Mouse (Mus musculus): ENCODE measurements around the gene Cabin1. TPM values are rescaled to one million over a fixed set of nuclear protein-coding genes. Genes with fewer than 3 reads are reported as not detected.

Cabin1 gene
- total RNA-seq, 2 experiments from 2014 or later, result 66.4 to 85.5 TPM

DNA sequence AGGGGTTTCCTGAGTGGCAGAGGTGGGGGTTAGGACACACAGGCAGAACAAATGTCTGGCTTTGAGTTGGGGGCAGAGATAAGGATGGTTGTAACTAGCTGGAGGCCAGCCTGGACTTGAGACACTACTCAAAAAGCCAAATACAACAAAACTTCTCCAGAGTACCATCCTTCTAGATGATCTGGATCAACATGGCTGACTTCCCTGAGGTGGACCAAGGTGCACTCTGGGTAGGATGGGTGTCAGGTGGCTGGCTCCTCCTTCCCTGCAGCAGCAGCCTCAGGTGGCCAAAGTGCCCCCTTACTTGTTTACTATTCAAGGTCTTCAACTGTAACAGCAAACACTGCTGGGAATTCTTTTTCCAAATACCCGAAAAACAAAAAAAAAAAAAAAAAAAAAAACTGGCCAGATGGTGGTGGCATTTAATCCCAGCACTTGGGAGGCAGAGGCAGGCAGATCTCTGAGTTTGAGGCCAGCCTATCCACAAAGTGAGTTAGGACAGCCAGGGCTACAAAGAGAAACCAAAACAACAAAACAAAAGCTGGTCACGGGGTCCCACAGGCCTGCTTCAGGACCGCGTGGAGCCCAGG is 114.6 kb downstream of the Cabin1 start:
- intact Hi-C loops (cut with DNase I), result no loop called here

GRCm38 (mm10) chr10:75649001-75649400 is 115.1 kb downstream of the Cabin1 start:
- no peak for DNase-seq (ENCODE audit: low spot score in 2 of 2)
- intact Hi-C loops (cut with DNase I), result no loop called here

More for the DNA sequence above, 114.6 kb downstream of the Cabin1 start:
- DNase-seq (ENCODE audit: low spot score in 2 of 2), result no peak

- intact Hi-C loops (cut with DNase I), result no loop called here
- no peak for DNase-seq (ENCODE audit: low spot score in 2 of 2)
Observed at GRCm38 (mm10) chr10:75648091-75648490, 116.0 kb downstream of the Cabin1 start.

GRCm38 (mm10) chr10:75647362-75647761 is 116.8 kb downstream of the Cabin1 start:
- DNase-seq (ENCODE audit: low spot score in 2 of 2), result peak in 1 of 2 experiments; percentile 46
- intact Hi-C loops (cut with DNase I), result no loop called here

- no peak for DNase-seq (ENCODE audit: low spot score in 2 of 2)
Observed at GRCm38 (mm10) chr10:75646406-75646805, 117.7 kb downstream of the Cabin1 start.

DNA sequence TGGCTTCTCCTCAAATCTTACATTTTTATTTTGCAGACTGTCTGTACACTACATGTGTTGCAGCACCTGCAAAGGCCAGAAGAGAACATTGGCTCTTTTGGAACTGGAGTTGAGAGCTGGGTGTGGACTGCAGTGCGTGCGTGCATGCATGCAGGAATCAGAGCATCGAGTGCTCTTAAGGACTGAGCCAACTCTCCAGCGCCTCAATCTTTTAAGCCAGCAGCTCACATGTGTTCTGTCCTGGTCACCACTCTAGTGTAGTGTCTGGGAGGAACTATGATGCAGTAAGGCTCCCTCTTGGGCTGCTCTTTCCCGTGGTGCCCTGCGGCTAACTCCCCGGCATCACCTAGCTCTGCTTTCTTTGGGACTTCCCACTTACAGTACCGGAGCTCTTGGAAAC is 118.5 kb downstream of the Cabin1 start:
- no peak for DNase-seq (ENCODE audit: low spot score in 2 of 2)

More at GRCm38 (mm10) chr10:75646406-75646805, 117.7 kb downstream of the Cabin1 start:
- intact Hi-C loops (cut with DNase I), result no loop called here

DNA sequence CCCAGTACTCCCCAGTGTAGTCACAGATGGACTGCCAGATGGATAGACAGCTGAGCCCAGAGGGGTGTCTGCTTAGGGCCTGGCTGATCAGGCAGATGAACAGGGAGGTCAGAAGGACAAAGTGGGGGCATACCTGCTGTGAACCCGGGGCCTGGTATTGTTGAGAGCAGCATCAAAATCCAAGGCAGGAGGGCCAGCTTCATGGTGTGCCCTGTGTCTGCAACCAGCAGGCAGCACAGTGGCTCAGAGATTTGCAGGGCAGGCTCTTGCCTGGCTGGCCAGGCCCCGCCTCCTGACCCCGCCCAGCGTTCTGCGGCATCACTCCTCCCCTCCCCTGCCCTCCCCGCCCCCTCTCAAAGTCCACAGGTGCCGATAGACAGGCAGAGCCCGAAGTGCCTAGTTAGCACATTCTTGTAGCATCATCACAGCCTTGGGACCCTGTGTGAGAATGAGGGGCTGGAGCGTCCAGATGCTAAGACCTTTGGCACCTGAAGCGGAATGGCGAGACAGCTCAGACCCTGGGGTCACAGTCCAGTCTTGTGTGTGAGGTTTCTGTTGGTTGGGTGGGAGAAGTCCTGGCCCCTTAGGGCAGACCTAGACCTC is 120.3 kb downstream of the Cabin1 start, which contains the start of gene Susd2:
Gene Susd2 (minus strand): TSS at position 268 of the 603 bp plus-strand sequence.
- intact Hi-C loops (cut with DNase I), result no loop called here
- peak in 1 of 2 experiments; percentile 31 for DNase-seq (ENCODE audit: low spot score in 2 of 2)

More for the DNA sequence above, 118.5 kb downstream of the Cabin1 start:
- intact Hi-C loops (cut with DNase I), result no loop called here

DNA sequence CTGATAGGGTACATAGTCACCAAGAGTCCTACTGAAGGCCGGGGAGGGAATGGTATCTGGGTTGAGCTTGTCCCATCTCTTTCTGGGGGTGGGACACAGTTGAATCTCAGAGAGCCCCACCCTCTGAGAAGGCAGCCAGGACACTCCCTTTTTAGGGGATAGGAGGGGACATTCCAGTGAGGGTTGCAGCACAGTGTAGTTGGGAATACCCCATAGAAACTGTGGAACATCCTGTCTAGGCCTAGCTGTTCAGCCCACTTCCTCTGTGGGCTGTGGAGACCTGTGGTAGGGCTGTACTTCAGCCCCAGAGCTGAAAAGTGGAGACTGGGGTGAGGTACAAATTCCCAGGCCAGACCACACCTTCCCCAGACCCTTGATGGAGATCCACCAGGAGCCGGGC is 121.2 kb downstream of the Cabin1 start:
- peak in 1 of 2 experiments; percentile 3 for DNase-seq (ENCODE audit: low spot score in 2 of 2)
- intact Hi-C loops (cut with DNase I), result no loop called here

DNA sequence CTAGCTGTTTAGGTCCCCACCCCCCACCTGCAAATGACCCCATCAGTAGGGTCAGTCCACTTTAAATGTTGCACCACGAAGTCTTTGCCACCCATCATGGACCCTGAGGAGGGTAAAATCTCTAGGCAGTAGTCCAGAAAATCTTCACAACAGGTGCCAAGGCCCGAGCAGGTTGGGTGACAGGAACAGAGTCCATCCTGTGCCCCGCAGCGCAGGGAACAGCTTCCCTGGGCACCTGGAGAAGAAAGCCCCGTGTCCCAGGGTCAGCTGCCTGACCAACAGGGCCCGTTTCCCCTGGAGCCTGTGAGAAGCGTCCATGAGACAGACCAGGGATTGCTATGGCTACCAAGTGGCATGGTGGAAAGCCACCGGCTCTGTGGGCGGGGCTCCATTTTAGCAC is 121.7 kb downstream of the Cabin1 start:
- DNase-seq (ENCODE audit: low spot score in 2 of 2), result peak in 1 of 2 experiments; percentile 2
- intact Hi-C loops (cut with DNase I), result no loop called here

DNA sequence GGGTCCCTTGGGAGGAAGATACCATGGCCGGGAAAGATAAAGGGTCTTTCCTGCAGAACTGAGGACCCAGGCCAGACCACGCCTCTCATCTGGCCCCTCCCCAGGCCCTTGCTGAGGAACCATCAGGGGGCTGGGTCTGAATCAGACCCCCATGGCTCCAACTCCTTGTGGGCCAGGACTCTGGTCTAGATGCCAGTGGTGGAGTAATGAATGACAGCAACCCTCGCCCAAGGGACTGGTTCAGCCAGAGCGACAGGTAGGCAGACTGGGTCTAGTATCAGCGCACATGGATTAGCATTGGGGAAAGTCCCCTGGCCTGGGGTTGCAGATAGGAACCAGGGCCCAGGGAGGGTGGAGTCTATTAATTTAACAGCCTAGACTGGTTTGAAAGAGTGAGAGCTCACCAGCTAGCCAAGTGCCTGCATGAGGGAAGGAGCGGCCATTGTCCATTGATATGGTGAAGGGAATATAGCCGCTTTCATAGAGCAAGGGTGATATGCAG is 122.4 kb downstream of the Cabin1 start:
- no peak for DNase-seq (ENCODE audit: low spot score in 2 of 2)
- intact Hi-C loops (cut with DNase I), result no loop called here

DNA sequence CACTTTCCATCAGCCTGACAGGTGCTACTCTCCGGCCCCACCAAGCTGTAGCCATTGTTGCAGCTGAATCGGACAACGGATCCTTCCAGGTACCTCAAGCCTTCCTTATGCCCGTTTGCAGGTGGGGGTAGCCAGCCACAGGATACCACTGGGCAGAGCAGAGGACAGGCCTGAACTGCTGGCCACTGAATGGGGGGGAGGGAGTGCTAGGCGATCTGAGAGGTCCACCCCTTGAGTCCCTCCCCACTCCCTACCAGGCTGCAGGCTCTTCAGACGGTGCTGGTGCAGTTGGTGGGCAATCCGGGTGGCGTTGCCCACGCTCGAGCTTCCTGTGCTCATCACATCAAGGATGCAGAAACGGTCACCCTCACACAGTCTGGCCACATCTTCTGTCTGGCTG is 126.4 kb downstream of the Cabin1 start:
- intact Hi-C loops (cut with DNase I), result loop anchor here (2.0 kb wide), 2 partner anchors 69 to 213 kb away; no protein-coding TSS in a partner anchor
- peak in 1 of 2 experiments; percentile 3 for DNase-seq (ENCODE audit: low spot score in 2 of 2)

- intact Hi-C loops (cut with DNase I), result loop anchor here (2.0 kb wide), 2 partner anchors 71 to 215 kb away; no protein-coding TSS in a partner anchor
Observed at GRCm38 (mm10) chr10:75636084-75636786, 127.9 kb downstream of the Cabin1 start.

DNA sequence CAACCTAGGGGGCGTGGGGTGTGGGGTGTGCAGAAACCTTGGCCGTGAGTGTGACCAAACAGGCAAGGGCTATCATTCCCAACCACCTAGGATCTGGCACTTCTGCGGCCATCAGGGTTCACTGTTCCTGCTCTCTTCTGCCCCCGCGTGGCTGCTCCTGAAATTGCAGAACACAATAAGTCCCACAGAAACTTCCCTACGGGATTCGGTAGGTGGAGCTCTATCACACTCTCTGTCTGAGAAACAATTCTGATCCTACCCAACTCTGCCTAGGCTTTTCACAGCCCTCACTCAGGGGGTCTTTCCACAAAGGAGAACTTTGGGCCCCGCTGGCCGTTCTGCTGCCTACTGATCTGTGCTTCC is 128.5 kb downstream of the Cabin1 start:
- peak; percentile 78 to 82 for DNase-seq (ENCODE audit: low spot score in 2 of 2)
- intact Hi-C loops (cut with DNase I), result loop anchor here (2.0 kb wide), 3 partner anchors 49 to 215 kb away; no protein-coding TSS in a partner anchor

More at GRCm38 (mm10) chr10:75636084-75636786, 127.9 kb downstream of the Cabin1 start:
- DNase-seq (ENCODE audit: low spot score in 2 of 2), result no peak

- intact Hi-C loops (cut with DNase I), result loop anchor here (2.0 kb wide), 1 partner anchor 48 kb away; no protein-coding TSS in a partner anchor
- no peak for DNase-seq (ENCODE audit: low spot score in 2 of 2)
Observed at GRCm38 (mm10) chr10:75635019-75635692, 129.0 kb downstream of the Cabin1 start.

GRCm38 (mm10) chr10:75634610-75635009 is 129.5 kb downstream of the Cabin1 start:
- intact Hi-C loops (cut with DNase I), result loop anchor here (2.0 kb wide), 1 partner anchor 48 kb away; no protein-coding TSS in a partner anchor

GRCm38 (mm10) chr10:75633576-75634139 is 130.5 kb downstream of the Cabin1 start:
- DNase-seq (ENCODE audit: low spot score in 2 of 2), result no peak
- intact Hi-C loops (cut with DNase I), result loop anchor here (2.0 kb wide), 1 partner anchor 47 kb away; no protein-coding TSS in a partner anchor

More at GRCm38 (mm10) chr10:75634610-75635009, 129.5 kb downstream of the Cabin1 start:
- DNase-seq (ENCODE audit: low spot score in 2 of 2), result no peak

DNA sequence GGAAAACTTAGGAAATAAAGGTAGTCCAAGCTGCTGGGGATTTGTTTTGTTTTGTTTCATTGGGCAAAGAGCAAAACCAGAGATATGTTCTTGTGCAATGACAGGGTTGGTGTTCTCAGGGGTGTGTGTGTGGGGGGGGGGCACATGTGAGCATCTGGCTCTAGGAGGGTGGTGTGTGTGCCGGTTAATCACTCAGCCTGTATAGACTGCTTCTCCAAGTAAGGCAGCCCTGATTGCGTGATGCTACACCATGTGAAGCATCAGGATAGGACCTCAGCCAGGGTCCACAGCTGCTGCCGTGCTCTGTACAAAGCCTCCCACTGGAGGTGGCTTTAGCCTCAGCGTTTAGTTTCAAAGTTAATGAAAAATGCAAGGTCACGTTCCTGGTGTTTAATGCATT is 131.1 kb downstream of the Cabin1 start:
- DNase-seq (ENCODE audit: low spot score in 2 of 2), result no peak
- intact Hi-C loops (cut with DNase I), result no loop called here

DNA sequence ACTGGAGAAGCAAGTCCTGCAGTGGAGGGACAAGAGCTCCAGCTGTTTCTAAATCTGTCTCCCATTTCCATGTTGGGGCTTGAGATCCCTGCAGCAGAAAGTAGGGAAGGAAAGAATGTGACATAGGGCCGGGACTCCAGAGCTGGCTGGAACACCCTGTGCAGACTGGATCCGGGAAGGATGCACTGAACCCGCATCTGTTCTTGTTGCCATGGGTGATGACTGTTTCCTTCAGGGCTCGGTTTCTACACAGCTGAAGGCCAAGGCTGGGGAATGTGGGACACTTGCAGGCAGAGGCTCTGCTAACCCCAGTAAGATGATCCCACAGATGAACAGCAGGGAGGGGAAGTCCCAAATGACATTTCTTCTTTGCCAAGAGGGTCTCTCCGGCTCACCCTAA is 131.5 kb downstream of the Cabin1 start:
- no peak for DNase-seq (ENCODE audit: low spot score in 2 of 2)
- intact Hi-C loops (cut with DNase I), result no loop called here

GRCm38 (mm10) chr10:75627490-75627889 is 136.7 kb downstream of the Cabin1 start:
- no peak for DNase-seq (ENCODE audit: low spot score in 2 of 2)
- intact Hi-C loops (cut with DNase I), result no loop called here
